Mouse (Mus musculus): Measurements from ENCODE around the gene Gm2956.
"Not testable (repeated sequence)": the region's sequence is repeated elsewhere in the genome, so short reads cannot be mapped to it uniquely, and the experiment has no call there.

Gene Gm2956

DNA sequence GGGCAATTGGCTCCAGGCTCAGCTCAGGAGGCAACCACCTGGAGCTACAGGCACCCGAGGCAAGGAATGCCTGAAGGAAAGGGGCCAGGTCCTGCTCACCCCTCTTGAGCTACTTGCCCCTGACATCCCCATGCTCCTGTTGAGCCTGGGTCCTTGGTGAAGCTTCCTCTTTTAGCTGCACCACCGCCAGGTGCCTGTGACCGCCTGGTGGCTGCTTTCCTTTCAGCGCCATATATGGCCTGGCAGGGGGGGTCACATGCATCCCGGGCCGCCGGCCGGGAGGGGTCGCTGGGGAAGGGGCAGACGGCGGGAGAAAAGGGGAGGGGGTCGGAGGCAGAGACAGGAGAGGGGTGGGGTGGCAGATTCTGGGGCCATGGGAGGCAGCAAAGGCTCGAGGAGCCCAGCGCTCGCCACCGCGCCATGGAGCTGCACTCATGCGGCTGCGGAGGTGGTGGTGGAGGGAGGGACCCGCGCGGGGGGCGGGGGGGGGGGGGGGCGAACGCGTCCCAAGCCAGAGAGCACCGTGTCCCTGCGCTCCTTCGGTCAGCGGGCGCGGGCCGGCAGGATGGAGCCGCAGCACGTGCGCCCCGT, at the start of gene Gm2956:
Gene Gm2956 (plus strand): TSS at position 541 of the 591 bp plus-strand sequence.
- DNase-seq = not testable (repeated sequence)

DNA sequence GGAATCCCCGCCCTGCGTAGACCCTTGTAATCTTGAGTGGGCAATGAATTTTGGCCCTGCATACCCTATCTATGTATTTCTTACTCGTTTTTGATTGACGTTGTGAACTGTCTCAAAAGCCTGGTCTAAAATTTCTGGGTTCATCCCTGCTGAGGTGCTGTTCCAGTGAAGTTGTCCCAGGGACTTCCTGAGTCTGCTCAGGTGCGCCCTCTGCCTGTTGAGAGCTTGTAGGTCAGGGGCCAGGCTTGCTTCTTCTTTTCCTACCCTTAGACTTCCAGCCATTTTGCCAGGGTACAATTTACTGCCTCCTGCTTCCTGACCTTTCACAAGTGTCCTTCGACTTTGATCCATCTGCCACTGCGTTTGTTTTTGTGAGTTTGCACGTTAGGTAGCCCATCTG, 979 bp downstream of the Gm2956 start:
- peak; percentile 4 for DNase-seq

DNA sequence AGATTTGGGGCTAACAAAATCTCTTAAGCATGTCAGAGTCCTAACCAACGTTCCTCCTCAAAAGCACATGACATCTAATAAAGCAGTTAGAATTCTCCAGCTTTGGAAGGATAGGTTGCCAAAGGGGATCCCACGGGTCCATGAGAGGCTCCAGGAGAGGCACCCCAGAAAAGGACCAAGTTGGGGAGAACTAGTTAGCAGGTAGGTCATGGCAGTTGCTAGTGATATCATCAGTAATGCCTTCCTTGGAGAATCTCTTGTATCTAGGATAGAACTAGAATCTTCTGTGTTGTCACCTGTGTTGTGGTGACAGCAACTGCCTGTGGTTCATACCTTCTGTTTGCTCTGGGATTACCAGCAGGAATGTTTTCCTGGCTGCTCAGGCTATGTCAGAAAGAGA, 62.4 kb downstream of the Gm2956 start, which contains the start of gene Gm10413:
Gene Gm10413 (plus strand): TSS at position 301 of the 400 bp plus-strand sequence.
- not testable (repeated sequence) for DNase-seq

Measured in right cerebral cortex, postnatal 14 days (tissue).